Mouse (Mus musculus): ENCODE measurements around the gene Zfp296. TPM values are rescaled to one million over a fixed set of nuclear protein-coding genes. Genes with fewer than 3 reads are reported as not detected.

Zfp296 gene
- polyA plus RNA-seq, 1 experiment from 2014 or later, result 0.13 TPM

DNA sequence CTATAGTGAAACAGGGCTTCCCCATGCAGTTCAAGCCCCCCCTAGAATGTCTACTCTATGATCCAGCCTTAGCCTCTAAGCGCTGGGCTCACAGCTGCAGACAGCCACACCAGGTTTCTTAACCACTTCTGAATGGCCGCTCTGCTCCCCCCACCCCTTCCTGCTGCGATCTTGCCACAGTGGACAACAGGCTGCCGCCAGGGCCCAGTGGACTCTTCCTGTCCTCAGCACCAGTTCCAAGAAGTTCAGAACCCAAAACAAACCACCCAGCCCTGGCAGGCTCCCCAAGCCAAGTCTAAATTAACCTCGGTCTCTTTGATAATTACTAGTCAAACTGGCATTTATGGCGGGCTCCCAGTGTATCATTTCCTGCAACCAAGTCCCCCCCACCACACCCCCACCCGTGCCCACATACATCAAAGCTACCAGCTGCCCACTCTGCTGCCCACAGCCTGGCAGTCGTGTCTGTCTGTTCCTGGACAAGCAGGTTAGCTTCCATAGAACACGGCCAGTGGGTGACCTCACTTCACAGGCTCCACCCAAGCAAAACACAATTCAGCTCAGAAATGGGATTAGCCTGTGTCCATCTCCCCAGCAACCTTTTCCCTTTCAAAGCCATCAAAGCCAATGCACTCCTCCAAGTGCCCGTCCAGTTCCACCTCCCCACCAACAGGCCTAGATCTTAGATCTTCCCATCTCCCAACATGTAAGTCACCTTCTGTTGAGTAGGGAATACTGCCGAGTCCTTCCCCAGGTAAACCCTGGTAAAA is 16.4 kb upstream of the Zfp296 start:
- no peak for ATAC-seq (ENCODE audit: low read depth)
- Histone ChIP-seq H3K27ac (ENCODE audit: low read depth, low read length) (no peak overlapping the region), H3K4me2 (ENCODE audit: low read depth, low read length) (peak overlapping the region; percentile 75), H3K9me3 (ENCODE audit: control insufficient read depth, low read length) (no peaks in the 10 kb centered on the region), H3K4me3 (ENCODE audit: low read depth, low read length) (peak overlapping the region; percentile 91), H3K27me3 (ENCODE audit: control insufficient read depth, insufficient read depth, low read length) (no peaks in the 10 kb centered on the region), H3K36me3 (ENCODE audit: control insufficient read depth, insufficient read depth, low read length) (peaks cover 7% of the 10 kb centered on the region; the same call in 1 of the 2 replicates), H3K4me1 (ENCODE audit: control insufficient read depth, insufficient read depth, low read length) (peaks cover 28% of the 10 kb centered on the region), H3K9ac (replicated peaks; ENCODE audit: low read depth, low read length) (peak overlapping the region; percentile 87)
- WGBS, result 26% methylated on average over 11 of the region's 11 CpGs

GRCm38 (mm10) chr7:19561431-19561764 is 15.7 kb upstream of the Zfp296 start:
- no peaks in the 10 kb centered on the region for H3K9me3 ChIP-seq (ENCODE audit: control insufficient read depth, low read length)
- H3K4me3 ChIP-seq (ENCODE audit: low read depth, low read length), result peak overlapping the region; percentile 91
- H3K27me3 ChIP-seq (ENCODE audit: control insufficient read depth, insufficient read depth, low read length), result no peaks in the 10 kb centered on the region
- peak overlapping the region; percentile 87 for H3K9ac ChIP-seq (replicated peaks; ENCODE audit: low read depth, low read length)
- no peak for ATAC-seq (ENCODE audit: low read depth)
- H3K4me1 ChIP-seq (ENCODE audit: control insufficient read depth, insufficient read depth, low read length), result peaks cover 28% of the 10 kb centered on the region
- H3K27ac ChIP-seq (ENCODE audit: low read depth, low read length), result peak overlapping the region; percentile 94
- under 1% methylated on average over 11 of the region's 11 CpGs for WGBS
- H3K36me3 ChIP-seq (ENCODE audit: control insufficient read depth, insufficient read depth, low read length), result peaks cover 7% of the 10 kb centered on the region; the same call in 1 of the 2 replicates
- peak overlapping the region; percentile 75 for H3K4me2 ChIP-seq (ENCODE audit: low read depth, low read length)

DNA sequence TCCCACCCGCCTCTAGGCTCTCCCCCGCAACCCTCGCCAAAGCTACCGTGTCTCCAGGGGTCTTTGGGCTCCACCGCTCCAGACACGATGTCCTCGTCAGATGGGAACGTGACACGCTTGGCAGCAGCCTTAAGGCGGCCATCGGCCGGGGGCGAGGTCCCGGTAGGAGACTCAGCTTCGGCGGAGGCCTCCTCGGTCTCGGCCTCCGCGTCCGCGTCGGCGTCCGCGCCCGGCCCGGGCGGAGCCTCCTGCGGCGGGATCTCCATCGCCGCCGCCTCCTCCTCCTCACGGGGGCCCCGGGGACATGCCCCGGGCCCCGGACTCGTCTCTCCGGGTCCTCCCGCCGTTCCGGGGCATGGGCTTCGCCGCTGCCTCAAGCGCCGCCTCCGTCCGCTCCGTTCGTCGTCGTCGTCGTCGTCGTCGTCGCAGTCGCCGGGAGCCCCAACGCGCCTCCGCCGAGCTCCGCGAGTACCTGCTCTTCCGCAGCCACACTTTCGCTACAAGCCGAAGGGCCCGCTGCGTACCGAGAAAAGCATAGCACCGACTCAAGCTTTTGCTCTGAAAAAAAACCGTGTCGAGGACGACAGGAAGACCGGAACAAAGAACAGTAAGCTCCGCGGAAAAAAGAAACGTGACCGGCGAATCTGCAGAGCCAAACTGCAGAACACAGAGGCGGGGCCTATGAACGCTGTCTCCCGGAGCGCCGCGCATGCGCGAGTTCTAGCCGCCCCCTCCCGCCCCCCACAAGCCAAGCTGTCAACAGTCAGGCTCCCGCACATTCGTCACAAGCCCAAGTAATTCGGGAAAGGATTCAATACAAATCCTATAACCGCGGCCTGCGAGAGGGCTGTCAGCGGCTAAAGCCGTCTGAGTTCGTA is 15.1 kb upstream of the Zfp296 start:
- H3K27ac ChIP-seq (ENCODE audit: low read depth, low read length), result peak overlapping the region; percentile 94
- H3K4me3 ChIP-seq (ENCODE audit: low read depth, low read length), result peak overlapping the region; percentile 91
- H3K27me3 ChIP-seq (ENCODE audit: control insufficient read depth, insufficient read depth, low read length), result no peaks in the 10 kb centered on the region
- H3K9me3 ChIP-seq (ENCODE audit: control insufficient read depth, low read length), result no peaks in the 10 kb centered on the region
- H3K36me3 ChIP-seq (ENCODE audit: control insufficient read depth, insufficient read depth, low read length), result peaks cover 7% of the 10 kb centered on the region; the same call in 1 of the 2 replicates
- under 1% methylated on average over 93 of the region's 102 CpGs for WGBS
- ATAC-seq (ENCODE audit: low read depth), result peak; percentile 90
- H3K4me2 ChIP-seq (ENCODE audit: low read depth, low read length), result peak overlapping the region; percentile 75
- peaks cover 28% of the 10 kb centered on the region for H3K4me1 ChIP-seq (ENCODE audit: control insufficient read depth, insufficient read depth, low read length)
- H3K9ac ChIP-seq (replicated peaks; ENCODE audit: low read depth, low read length), result peak overlapping the region; percentile 87

DNA sequence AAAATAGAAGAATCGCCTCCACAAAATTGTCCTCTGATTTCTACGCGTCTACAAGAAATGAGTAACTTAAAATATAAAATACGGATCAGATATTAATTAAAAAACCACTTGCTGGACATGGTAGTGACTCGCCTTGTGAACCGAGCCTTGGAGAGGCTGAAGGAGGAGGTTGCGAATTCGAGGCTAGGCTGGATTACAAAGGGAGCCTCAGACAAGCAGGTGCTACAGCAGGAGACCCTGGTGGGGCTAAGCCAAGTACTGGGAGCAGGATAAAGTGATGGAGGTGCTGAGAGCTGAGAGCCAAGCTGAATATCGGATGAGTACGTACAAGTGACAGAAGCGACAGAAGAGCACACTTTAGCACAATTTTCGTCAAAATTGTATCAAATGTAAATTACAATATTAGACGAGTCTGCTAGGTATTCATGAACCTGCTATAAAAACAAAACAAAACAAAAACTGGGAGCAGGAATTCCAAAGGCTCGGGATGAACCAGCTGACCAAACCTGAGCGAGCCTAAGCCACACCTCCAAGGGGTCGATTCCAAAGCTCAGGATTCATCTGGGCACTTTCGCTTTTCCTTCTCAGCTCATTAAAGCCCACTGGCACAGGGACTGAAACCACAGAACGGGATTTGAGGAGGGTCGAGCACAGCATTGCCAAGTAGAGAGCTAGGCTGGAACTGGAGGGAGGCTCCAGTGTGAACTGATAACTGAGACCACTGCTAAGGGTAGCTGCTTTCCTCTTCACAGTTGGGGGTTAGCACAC is 14.3 kb upstream of the Zfp296 start, which contains the start of gene Ppp1r37:
Gene Ppp1r37, minus strand, starts transcription at position 434 of the 768 bp plus-strand sequence.
- Histone ChIP-seq H3K27ac (ENCODE audit: low read depth, low read length) (peak within 1 kb of the TSS; percentile 94), H3K36me3 (ENCODE audit: control insufficient read depth, insufficient read depth, low read length) (peaks cover 7% of the 10 kb centered on the region; the same call in 1 of the 2 replicates), H3K9me3 (ENCODE audit: control insufficient read depth, low read length) (no peaks in the 10 kb centered on the region), H3K4me3 (ENCODE audit: low read depth, low read length) (peak within 1 kb of the TSS; percentile 91), H3K4me2 (ENCODE audit: low read depth, low read length) (peak within 1 kb of the TSS; percentile 75), H3K4me1 (ENCODE audit: control insufficient read depth, insufficient read depth, low read length) (peaks cover 28% of the 10 kb centered on the region), H3K27me3 (ENCODE audit: control insufficient read depth, insufficient read depth, low read length) (no peaks in the 10 kb centered on the region), H3K9ac (replicated peaks; ENCODE audit: low read depth, low read length) (peak within 1 kb of the TSS; percentile 87)
- peak; percentile 44 for ATAC-seq (ENCODE audit: low read depth)
- 3% methylated on average over 19 of the region's 19 CpGs for WGBS

- peaks cover 7% of the 10 kb centered on the region; the same call in 1 of the 2 replicates for H3K36me3 ChIP-seq (ENCODE audit: control insufficient read depth, insufficient read depth, low read length)
- no peaks in the 10 kb centered on the region for H3K9me3 ChIP-seq (ENCODE audit: control insufficient read depth, low read length)
- H3K9ac ChIP-seq (replicated peaks; ENCODE audit: low read depth, low read length), result no peak overlapping the region
- H3K4me2 ChIP-seq (ENCODE audit: low read depth, low read length), result no peak overlapping the region
- no peak for ATAC-seq (ENCODE audit: low read depth)
- peaks cover 22% of the 10 kb centered on the region for H3K4me1 ChIP-seq (ENCODE audit: control insufficient read depth, insufficient read depth, low read length)
- H3K27me3 ChIP-seq (ENCODE audit: control insufficient read depth, insufficient read depth, low read length), result no peaks in the 10 kb centered on the region
- no peak overlapping the region for H3K4me3 ChIP-seq (ENCODE audit: low read depth, low read length)
- 89% methylated on average over 3 of the region's 3 CpGs for WGBS
- no peak overlapping the region for H3K27ac ChIP-seq (ENCODE audit: low read depth, low read length)
Observed at GRCm38 (mm10) chr7:19563884-19564283, 13.2 kb upstream of the Zfp296 start.

- WGBS, result 89% methylated on average over 4 of the region's 4 CpGs
- Histone ChIP-seq H3K4me3 (ENCODE audit: low read depth, low read length) (no peak overlapping the region), H3K9ac (replicated peaks; ENCODE audit: low read depth, low read length) (no peak overlapping the region), H3K36me3 (ENCODE audit: control insufficient read depth, insufficient read depth, low read length) (peaks cover 7% of the 10 kb centered on the region; the same call in 1 of the 2 replicates), H3K27me3 (ENCODE audit: control insufficient read depth, insufficient read depth, low read length) (no peaks in the 10 kb centered on the region), H3K27ac (ENCODE audit: low read depth, low read length) (no peak overlapping the region), H3K4me2 (ENCODE audit: low read depth, low read length) (no peak overlapping the region), H3K9me3 (ENCODE audit: control insufficient read depth, low read length) (no peaks in the 10 kb centered on the region), H3K4me1 (ENCODE audit: control insufficient read depth, insufficient read depth, low read length) (peaks cover 17% of the 10 kb centered on the region)
- no peak for ATAC-seq (ENCODE audit: low read depth)
Observed at GRCm38 (mm10) chr7:19564455-19564854, 12.6 kb upstream of the Zfp296 start.

DNA sequence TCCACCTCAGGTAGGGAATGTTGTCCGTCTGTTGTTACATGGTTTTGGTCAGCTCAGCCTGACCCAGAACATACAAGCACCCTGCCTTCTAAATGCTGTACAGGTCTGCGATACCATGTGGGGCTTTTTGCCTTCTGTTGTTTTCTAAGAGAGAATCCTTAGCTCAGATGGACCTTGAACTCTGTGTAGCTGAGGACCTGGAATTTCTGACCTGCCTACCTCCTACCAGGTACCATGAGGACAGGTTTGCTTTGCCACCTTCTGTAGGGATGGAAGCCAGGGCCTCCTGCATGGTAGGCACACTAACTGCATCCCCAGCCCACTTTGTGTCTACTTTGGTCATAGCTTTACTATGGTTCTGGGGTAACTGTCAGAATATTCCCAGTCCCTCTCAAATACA is 11.3 kb upstream of the Zfp296 start:
- Histone ChIP-seq H3K36me3 (ENCODE audit: control insufficient read depth, insufficient read depth, low read length) (peaks cover 7% of the 10 kb centered on the region; the same call in 1 of the 2 replicates), H3K9me3 (ENCODE audit: control insufficient read depth, low read length) (no peaks in the 10 kb centered on the region), H3K27me3 (ENCODE audit: control insufficient read depth, insufficient read depth, low read length) (no peaks in the 10 kb centered on the region), H3K4me2 (ENCODE audit: low read depth, low read length) (no peak overlapping the region), H3K4me3 (ENCODE audit: low read depth, low read length) (no peak overlapping the region), H3K9ac (replicated peaks; ENCODE audit: low read depth, low read length) (no peak overlapping the region), H3K27ac (ENCODE audit: low read depth, low read length) (no peak overlapping the region), H3K4me1 (ENCODE audit: control insufficient read depth, insufficient read depth, low read length) (peaks cover 3% of the 10 kb centered on the region)
- no peak for ATAC-seq (ENCODE audit: low read depth)
- 95% methylated on average over 2 of the region's 2 CpGs for WGBS

GRCm38 (mm10) chr7:19567426-19567825 is 9.7 kb upstream of the Zfp296 start:
- no peak overlapping the region for H3K27ac ChIP-seq (ENCODE audit: low read depth, low read length)
- H3K4me3 ChIP-seq (ENCODE audit: low read depth, low read length), result no peak overlapping the region
- no peak for ATAC-seq (ENCODE audit: low read depth)
- no peaks in the 10 kb centered on the region for H3K9me3 ChIP-seq (ENCODE audit: control insufficient read depth, low read length)
- peaks cover 7% of the 10 kb centered on the region; the same call in 1 of the 2 replicates for H3K36me3 ChIP-seq (ENCODE audit: control insufficient read depth, insufficient read depth, low read length)
- 93% methylated on average over 8 of the region's 8 CpGs for whole genome bisulfite sequencing
- H3K4me1 ChIP-seq (ENCODE audit: control insufficient read depth, insufficient read depth, low read length), result peaks cover 4% of the 10 kb centered on the region
- no peak overlapping the region for H3K9ac ChIP-seq (replicated peaks; ENCODE audit: low read depth, low read length)
- H3K27me3 ChIP-seq (ENCODE audit: control insufficient read depth, insufficient read depth, low read length), result no peaks in the 10 kb centered on the region
- H3K4me2 ChIP-seq (ENCODE audit: low read depth, low read length), result no peak overlapping the region

Measured in neural tube, embryonic 14.5 days (tissue).